Mouse (Mus musculus) CD4-positive, CD25-positive, alpha-beta regulatory T cell, adult 2 months (primary cell): ENCODE results near the gene Ahsa2.
"Not testable (repeated sequence)": the region's sequence is repeated elsewhere in the genome, so short reads cannot be mapped to it uniquely, and the experiment has no call there.

Experiments used
- DNase-seq: peaks from one replicate; pipeline ENCODE4 v3.0.0-alpha.2; 2012; ENCODE audit warnings: low read depth, low spot score

Ahsa2 gene

DNA sequence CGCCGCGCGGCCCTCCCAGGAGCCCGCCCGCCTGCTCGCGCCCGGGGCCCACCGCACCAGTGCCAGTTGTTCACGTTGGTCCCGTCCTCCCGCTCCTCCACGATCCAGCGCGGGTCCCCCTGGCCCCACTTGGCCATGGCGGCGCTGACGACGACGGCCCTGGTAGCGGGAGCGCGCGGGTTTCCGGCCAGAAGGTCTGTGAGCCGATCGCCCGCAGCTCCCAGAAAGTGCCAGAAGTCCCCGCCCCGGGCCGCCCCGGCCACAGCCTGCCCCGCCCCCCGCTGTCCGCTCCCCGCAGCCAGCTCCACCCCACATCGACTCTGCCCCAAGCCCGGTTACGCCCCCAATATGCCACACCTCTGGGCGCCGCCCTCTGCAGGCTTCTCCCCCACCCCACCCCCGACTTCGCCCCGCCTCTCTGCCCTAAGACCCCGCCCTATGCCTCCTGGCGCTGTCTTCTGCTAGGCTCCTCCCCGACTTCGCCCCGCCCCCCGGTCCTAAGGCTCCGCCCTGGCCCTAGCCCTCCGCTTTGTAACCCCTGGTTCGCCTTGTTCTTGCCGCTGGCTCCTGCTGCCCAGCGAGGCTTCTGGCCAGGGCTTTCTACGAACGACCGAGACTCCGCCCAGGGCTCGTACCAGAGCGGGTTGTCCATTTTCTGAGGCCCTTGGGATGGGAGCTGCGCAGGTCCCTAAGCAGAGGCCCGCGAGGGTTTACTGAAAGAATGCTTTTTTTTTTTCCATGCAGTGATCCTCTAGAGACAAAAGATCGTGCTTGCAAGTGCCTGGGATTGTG is at the start of gene Ahsa2:
TSS of gene Ahsa2 (minus strand) at position 313 of the 792 bp plus-strand sequence.
- DNase-seq = peak; percentile 97

DNA sequence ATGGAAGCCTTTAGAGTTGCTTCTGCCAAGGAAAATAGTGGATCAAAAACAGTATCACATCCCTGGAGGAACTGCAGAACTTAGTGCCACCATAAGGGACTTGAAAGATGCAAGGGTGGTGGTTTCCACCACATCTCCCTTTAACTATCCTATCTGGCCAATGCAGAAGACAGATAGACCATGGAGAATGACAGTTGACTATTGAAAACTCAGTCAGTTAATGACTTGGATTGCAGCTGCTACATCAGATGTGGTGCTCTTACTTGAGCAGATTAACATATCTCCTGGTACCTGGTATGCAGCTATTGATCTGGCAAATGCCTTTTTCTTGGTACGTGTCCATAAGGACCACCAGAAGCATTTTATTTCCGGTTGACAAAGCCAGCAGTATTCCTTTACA is 39.6 kb upstream of the Ahsa2 start:
- DNase-seq = no peak

DNA sequence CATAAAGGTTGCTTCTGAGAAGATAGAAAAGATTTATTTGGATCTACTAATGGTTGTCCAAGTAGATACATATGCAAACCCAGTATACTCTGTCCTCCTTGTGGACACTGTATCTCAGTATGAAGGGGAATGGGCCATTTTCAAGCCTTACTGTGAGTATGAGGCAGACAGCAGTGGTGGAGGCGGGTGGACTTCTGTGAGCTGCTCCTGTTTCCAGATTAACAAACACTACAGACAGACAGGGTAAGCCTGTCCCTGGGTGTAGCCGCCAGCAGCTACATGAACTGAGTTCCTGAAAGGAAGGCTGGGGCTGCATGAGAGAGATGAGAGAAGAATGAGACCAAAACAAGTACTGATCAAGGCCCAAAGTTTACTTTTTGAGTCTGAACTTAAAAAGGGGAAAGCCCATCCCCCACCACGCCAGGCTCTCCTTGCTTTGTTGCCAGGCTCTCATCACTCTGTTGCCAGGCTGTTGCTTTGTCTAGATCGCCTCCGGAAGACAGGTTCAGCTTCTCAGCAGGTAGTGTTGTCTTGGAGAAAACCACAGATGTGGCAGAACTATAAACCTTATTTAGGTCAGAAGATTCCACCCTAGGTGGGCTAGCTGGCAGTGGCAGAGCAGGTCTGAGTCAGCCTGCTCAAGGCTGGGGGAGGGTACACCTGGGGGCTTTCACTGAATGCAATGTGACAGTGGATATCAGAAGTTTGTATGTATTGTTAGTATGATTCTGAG is 22.8 kb upstream of the Ahsa2 start, which contains the start of gene 1700093K21Rik:
TSS of gene 1700093K21Rik (minus strand) at position 683 of the 733 bp plus-strand sequence.
- no peak for DNase-seq

DNA sequence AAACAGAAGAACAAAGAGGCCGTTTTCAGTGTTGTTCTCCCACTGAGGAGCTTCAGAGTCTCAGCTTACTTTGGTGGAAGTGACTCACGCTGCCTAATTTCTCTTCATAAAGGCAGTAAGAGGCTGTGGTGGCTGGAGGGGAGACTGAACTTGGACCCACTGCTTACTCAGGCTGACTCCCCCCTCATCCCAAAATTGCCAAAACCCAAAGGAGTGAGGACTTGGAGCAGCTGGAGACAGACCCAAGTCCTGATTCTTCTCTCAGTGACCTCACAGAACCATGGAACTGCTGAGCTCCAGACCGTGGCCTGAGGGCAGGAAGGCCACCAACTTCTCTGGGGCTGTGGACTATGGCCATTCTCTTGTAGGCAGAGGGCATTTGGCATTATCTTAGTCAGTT is 21.2 kb upstream of the Ahsa2 start:
- DNase-seq = no peak

DNA sequence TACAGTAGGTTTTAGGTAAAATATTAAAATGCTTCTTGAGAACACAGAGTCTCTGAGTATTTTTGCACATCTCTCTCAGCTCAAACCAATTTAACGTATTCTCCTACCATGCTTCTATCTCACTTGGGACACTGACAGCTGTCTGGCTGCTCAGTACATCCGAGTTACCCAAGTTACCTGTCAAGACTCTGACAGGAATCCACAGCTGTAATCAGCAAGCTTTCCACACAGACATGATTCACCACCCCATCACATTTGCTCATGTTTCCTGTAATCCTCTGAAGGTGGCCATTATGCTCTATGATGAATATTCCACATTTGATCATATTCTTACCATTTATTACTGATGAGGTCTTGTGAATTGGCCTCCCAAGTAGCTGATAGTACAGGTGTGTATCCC is 17.5 kb upstream of the Ahsa2 start:
- no peak for DNase-seq

DNA sequence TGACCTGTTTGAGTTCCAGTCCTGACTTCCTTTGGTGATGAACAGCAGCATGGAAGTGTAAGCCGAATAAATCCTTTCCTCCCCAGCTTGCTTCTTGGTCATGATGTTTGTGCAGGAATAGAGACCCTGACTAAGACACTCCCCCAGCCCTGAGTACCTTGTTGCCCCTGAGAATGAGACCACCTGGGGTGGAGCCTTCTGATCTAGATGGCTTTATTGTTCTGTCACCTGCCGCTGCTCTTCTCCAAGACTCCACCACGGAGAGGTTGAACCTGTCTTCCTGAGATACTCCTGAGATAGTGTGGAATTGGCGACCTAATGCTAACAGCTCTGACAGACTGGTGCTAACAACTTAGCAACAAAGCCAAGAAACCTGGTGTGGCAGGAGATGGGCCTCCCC is 17.0 kb upstream of the Ahsa2 start:
- DNase-seq = not testable (repeated sequence)

DNA sequence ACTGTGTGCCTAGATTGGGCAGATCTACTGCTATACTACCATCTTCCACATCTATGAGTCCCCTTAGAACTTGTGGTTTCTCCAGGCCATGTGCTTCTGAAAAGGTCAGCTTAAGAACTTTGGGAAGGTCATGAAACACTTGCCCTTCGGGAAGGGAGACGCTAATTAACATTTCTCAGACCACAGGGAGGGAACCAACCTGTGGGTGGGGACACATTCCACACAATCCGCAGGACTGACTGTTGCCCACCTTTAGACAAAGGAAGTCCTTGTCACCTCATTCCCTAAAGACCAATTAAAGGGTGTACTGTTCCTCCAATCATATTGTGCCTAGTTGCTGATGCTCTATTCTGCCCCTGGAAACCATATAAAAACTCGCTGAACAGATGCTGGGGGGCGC is 7.0 kb upstream of the Ahsa2 start:
- not testable (repeated sequence) for DNase-seq

DNA sequence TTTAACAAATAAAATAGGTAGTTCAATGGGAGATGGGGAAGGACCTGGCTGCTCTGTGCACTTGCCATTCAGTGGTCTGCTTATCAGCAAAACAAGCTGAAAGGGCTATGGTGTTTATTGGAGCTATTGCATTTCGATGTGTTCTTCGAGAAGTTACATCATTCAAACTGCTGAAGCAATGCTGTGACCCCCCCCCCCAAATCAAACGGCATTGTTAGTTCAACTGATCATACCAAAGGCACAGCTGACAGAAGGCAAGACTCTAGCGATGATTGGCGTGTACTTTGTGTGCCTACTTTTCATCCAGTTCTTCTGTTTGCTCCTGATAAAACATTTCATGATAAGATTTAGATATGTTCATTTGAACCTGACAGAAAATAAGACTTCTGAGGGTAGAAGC is 779 bp upstream of the Ahsa2 start:
- DNase-seq = peak; percentile 26

DNA sequence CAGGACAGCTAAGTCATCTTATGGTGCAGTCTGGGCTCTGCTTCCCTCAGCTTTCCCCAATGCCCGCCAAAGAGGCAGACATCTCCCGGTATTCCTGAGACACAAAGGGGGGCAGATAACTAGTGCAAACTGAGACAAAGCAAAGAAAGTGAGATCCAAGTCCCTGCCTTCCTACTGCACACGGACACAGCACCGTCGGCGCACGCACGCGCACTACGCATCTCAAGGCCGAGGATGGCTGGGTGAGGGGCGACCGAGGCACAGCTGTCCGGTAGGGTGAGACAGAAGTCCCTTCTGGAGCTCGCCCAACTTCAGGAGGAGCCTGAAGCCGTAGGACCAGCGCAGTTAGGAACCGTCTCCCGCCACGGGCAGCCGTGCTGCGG is 504 bp downstream of the Ahsa2 start:
- DNase-seq = peak; percentile 83

DNA sequence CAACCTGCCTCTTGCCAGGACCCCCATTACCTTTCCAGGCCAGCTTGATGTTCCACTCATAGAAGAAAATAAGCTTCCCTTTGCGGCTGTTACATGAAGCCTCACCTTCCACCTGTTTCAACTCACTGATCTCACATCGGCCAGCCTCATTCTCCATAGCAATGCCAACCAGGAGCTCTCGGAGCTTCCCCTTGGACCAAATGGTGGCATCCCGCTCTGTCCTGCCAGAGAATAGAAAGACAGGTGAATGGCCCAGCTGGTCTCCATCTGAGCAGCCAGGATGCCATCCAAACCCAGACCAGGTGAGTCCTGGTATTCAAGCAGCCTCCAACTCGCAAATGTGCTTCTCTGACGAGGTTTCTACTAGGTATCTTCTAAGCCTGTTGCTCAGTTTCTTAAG is 1.2 kb downstream of the Ahsa2 start:
- peak; percentile 14 for DNase-seq

DNA sequence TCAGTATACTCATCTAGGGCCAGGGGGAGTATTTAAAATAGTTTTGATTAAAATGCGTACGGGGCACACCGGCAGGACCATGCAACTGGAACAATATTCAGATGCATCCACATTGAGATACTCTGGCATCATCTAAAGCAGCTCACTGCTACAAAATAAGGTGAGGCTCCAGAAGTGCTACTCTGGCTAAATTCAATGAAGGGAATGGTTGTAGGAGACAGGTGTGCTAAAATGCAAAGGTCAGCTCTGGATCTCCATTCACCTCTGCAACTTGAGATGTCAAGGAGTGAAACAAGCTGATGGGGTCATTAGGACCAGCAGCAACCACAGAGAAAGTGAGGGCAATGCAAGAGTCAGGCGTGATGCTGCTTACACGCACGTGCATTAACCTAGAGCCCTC is 2.6 kb downstream of the Ahsa2 start:
- DNase-seq = no peak

DNA sequence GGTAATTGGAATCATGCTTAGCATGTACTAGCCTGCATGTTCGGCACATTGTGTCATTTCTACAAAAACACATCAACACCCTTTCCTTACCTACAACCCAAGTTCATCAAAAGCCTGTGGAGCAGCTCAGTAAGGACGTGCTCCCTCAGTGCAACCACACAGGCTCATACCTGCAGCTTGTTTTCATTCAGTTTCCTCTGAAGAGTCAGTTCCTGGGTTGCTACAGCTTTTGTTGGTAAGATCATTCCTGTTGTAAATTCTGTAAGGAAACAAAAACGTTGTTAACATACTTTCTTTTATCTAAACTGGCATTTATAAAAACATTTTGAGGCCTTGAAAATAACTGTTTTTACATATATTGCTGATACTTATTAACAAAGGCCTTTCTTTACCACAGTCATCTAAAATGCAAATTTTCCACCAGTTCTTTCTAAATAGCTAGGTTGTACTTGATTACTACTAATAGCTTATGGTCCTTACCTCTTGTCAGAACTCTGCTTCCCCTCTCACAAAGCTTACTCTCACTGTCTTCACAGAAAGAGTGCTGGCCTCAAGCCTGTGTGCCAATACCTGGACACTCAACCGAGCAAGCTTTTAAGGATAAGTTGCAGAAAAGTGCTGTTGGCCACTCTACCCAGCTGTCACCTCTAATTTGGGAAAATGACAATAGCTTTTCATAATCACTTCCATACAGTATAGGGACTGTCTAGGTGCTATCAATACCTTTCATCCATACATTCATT is 5.6 kb downstream of the Ahsa2 start:
- no peak for DNase-seq

DNA sequence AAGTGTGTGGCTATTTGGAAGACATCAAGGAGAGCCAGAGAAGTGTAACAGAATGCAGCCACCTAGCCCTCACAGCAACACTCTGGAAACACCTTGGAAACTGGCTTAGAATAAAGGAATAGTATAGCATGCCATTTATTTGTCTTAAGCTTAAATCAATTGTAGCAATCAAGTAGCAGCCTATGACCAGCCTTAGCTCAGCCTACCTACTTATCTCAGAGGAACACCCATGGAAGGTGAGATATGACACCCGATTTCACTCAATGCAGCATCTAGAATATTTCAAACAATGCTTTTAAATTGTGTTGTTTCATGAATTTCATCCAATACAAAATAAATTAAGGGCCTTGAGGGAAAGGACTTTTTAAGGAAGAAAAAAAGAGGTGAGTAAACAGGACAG is 7.9 kb downstream of the Ahsa2 start:
- no peak for DNase-seq

DNA sequence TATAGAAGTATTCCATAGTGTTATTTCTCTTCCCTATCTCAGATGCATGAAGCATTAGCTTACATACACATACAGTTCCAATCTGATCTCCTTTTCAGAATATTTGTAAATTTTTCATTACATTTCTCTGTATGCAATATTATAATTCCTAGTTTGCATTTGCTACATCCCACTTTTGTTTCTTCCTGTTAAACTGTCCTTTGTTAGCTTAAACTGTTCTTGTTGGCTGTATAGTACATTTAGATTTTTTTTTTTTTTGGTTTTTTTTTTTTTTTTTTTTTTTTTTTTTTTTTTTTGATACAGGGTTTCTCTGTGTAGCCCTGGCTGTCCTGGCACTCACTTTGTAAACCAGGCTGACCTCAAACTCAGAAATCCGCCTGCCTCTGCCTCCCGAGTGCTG is 32.0 kb downstream of the Ahsa2 start:
- not testable (repeated sequence) for DNase-seq
